8 mouse cellular contexts compared by ENCODE assay signal in genomic region chr3:89961436-89961835, GRCm38 (mm10). TPM values are rescaled to one million over a fixed set of nuclear protein-coding genes. Genes with fewer than 3 reads are reported as not detected.
DNase-seq lines count a peak whose midpoint lies in the region; ATAC-seq lines count a peak whose summit lies in the region.

No protein-coding gene starts in this region.

- H3K9ac ChIP-seq in lung, embryonic 15.5 days = peak overlapping the region; percentile 91; the same call in 1 of the 2 replicates
- H3K9ac ChIP-seq in embryonic facial prominence, embryonic 15.5 days = 0 out of 2 replicates have a peak overlapping the region, but pooled peaks have one; percentile 89
- peak overlapping the region; percentile 89; the same call in 1 of the 2 replicates for H3K9ac ChIP-seq in intestine, embryonic 16.5 days (ENCODE audit: low read depth, low read length)
- H3K9ac ChIP-seq in neural tube, embryonic 15.5 days (replicated peaks) = peak overlapping the region; percentile 93; the same call in 1 of the 2 replicates

- no peak for DNase-seq in lung, postnatal 14 days
- DNase-seq in left cerebral cortex, postnatal 25 days (ENCODE audit: low spot score in 2 of 2) = no peak
- DNase-seq in urinary bladder, adult 18-20 months (ENCODE audit: low spot score in 2 of 2) = no peak
- no peak for DNase-seq in spleen, postnatal 14 days (ENCODE audit: low spot score in 2 of 2)

- no peaks in the 10 kb centered on the region for H3K9me3 ChIP-seq in lung, embryonic 15.5 days
- H3K9me3 ChIP-seq in embryonic facial prominence, embryonic 15.5 days (replicated peaks) = no peaks in the 10 kb centered on the region
- H3K9me3 ChIP-seq in intestine, embryonic 16.5 days (ENCODE audit: control insufficient read depth, low read length) = no peaks in the 10 kb centered on the region
- no peaks in the 10 kb centered on the region for H3K9me3 ChIP-seq in neural tube, embryonic 15.5 days (replicated peaks)

- H3K4me1 ChIP-seq in lung, embryonic 15.5 days = peaks cover 38% of the 10 kb centered on the region
- peaks cover 49% of the 10 kb centered on the region for H3K4me1 ChIP-seq in embryonic facial prominence, embryonic 15.5 days
- peaks cover 25% of the 10 kb centered on the region for H3K4me1 ChIP-seq in intestine, embryonic 16.5 days (ENCODE audit: control insufficient read depth, insufficient read depth, low read length)
- H3K4me1 ChIP-seq in neural tube, embryonic 15.5 days = peaks cover 66% of the 10 kb centered on the region

- H3K4me3 ChIP-seq in lung, embryonic 15.5 days = peak overlapping the region; percentile 95
- H3K4me3 ChIP-seq in embryonic facial prominence, embryonic 15.5 days (replicated peaks) = peak overlapping the region; percentile 96
- peak overlapping the region; percentile 79 for H3K4me3 ChIP-seq in intestine, embryonic 16.5 days (ENCODE audit: low read length)
- peak overlapping the region; percentile 88 for H3K4me3 ChIP-seq in neural tube, embryonic 15.5 days (replicated peaks)

- no peaks in the 10 kb centered on the region for H3K27me3 ChIP-seq in lung, embryonic 15.5 days
- H3K27me3 ChIP-seq in embryonic facial prominence, embryonic 15.5 days = no peaks in the 10 kb centered on the region
- H3K27me3 ChIP-seq in intestine, embryonic 16.5 days (replicated peaks; ENCODE audit: control insufficient read depth, insufficient read depth, low read length) = no peaks in the 10 kb centered on the region
- H3K27me3 ChIP-seq in neural tube, embryonic 15.5 days (replicated peaks) = no peaks in the 10 kb centered on the region

- no peak for ATAC-seq in lung, embryonic 15.5 days (ENCODE audit: borderline replicate concordance, extremely low read depth, low FRiP score, low TSS enrichment)
- no peak for ATAC-seq in embryonic facial prominence, embryonic 15.5 days (ENCODE audit: insufficient number of reproducible peaks, low FRiP score, low TSS enrichment, low read depth)
- ATAC-seq in intestine, embryonic 16.5 days = no peak
- no peak for ATAC-seq in neural tube, embryonic 15.5 days (ENCODE audit: low FRiP score)

- peaks cover 26% of the 10 kb centered on the region for H3K36me3 ChIP-seq in lung, embryonic 15.5 days
- peaks cover 33% of the 10 kb centered on the region for H3K36me3 ChIP-seq in embryonic facial prominence, embryonic 15.5 days
- no peaks in the 10 kb centered on the region for H3K36me3 ChIP-seq in intestine, embryonic 16.5 days (ENCODE audit: control insufficient read depth, insufficient read depth, low read length)
- peaks cover 22% of the 10 kb centered on the region for H3K36me3 ChIP-seq in neural tube, embryonic 15.5 days

- H3K27ac ChIP-seq in lung, embryonic 15.5 days = peak overlapping the region; percentile 98
- peak overlapping the region; percentile 98 for H3K27ac ChIP-seq in embryonic facial prominence, embryonic 15.5 days (replicated peaks)
- H3K27ac ChIP-seq in intestine, embryonic 16.5 days (ENCODE audit: low read length) = peak overlapping the region; percentile 95; the same call in 1 of the 2 replicates
- no peak overlapping the region; the same call in 1 of the 2 replicates for H3K27ac ChIP-seq in neural tube, embryonic 15.5 days (replicated peaks)

- WGBS in lung, embryonic 15.5 days = 35% methylated on average over 4 of the region's 4 CpGs
- WGBS in embryonic facial prominence, embryonic 15.5 days = 38% methylated on average over 4 of the region's 4 CpGs
- 54% methylated on average over 4 of the region's 4 CpGs for WGBS in intestine, embryonic 16.5 days
- 60% methylated on average over 4 of the region's 4 CpGs for WGBS in neural tube, embryonic 15.5 days

- intact Hi-C loops in left cerebral cortex, postnatal 25 days (cut with DNase I) = loop anchor here (2.0 to 5.0 kb wide), 2 partner anchors 91 to 639 kb away; partner anchors contain the start of genes Efna3 and Ubap2l

- H3K4me2 ChIP-seq in lung, embryonic 15.5 days = peak overlapping the region; percentile 95
- peak overlapping the region; percentile 94 for H3K4me2 ChIP-seq in embryonic facial prominence, embryonic 15.5 days (replicated peaks)
- peak overlapping the region; percentile 99 for H3K4me2 ChIP-seq in intestine, embryonic 16.5 days (ENCODE audit: low read depth, low read length)
- peak overlapping the region; percentile 97 for H3K4me2 ChIP-seq in neural tube, embryonic 15.5 days

RNA-seq across cellular contexts. Expression of gene Atp8b2, which starts 1.9 kb away (rescaled TPM):
- polyA plus RNA-seq in lung, embryonic 15.5 days (2015; fragmentation: Nextera tagmentation; extraction: Ambion mirVana) = 14.7 and 14.8 TPM in 2 replicates
- polyA plus RNA-seq in embryonic facial prominence, embryonic 15.5 days (2015; fragmentation: Nextera tagmentation; extraction: Ambion mirVana) = 19.0 and 19.3 TPM in 2 replicates
- polyA plus RNA-seq in intestine, embryonic 16.5 days (2015; fragmentation: Nextera tagmentation; extraction: Ambion mirVana) = 6.2 and 6.9 TPM in 2 replicates
- polyA plus RNA-seq in neural tube, embryonic 15.5 days (2015; fragmentation: Nextera tagmentation; extraction: Ambion mirVana) = 11.9 and 12.9 TPM in 2 replicates
- total RNA-seq in left cerebral cortex, postnatal 25 days (2021) = 100 to 1,000 TPM in 1 of 2 experiments, 10 to 100 TPM in 1; 93.5 to 110 TPM

RNA-seq across cellular contexts. Expression of gene Hax1, which starts 37.1 kb away (rescaled TPM):
- 164 TPM in 2 replicates for polyA plus RNA-seq in lung, embryonic 15.5 days (2015; fragmentation: Nextera tagmentation; extraction: Ambion mirVana)
- polyA plus RNA-seq in embryonic facial prominence, embryonic 15.5 days (2015; fragmentation: Nextera tagmentation; extraction: Ambion mirVana) = 145 and 152 TPM in 2 replicates
- 124 and 135 TPM in 2 replicates for polyA plus RNA-seq in intestine, embryonic 16.5 days (2015; fragmentation: Nextera tagmentation; extraction: Ambion mirVana)
- polyA plus RNA-seq in neural tube, embryonic 15.5 days (2015; fragmentation: Nextera tagmentation; extraction: Ambion mirVana) = 105 and 114 TPM in 2 replicates
- 100 to 1,000 TPM in 1 of 2 experiments, 10 to 100 TPM in 1; 99.7 to 104 TPM for total RNA-seq in left cerebral cortex, postnatal 25 days (2021)

RNA-seq across cellular contexts. Expression of gene Il6ra, which starts 48.4 kb away (rescaled TPM):
- polyA plus RNA-seq in lung, embryonic 15.5 days (2015; fragmentation: Nextera tagmentation; extraction: Ambion mirVana) = 3.6 TPM in 2 replicates
- polyA plus RNA-seq in embryonic facial prominence, embryonic 15.5 days (2015; fragmentation: Nextera tagmentation; extraction: Ambion mirVana) = 3.4 and 3.6 TPM in 2 replicates
- polyA plus RNA-seq in intestine, embryonic 16.5 days (2015; fragmentation: Nextera tagmentation; extraction: Ambion mirVana) = 3.0 and 3.4 TPM in 2 replicates
- polyA plus RNA-seq in neural tube, embryonic 15.5 days (2015; fragmentation: Nextera tagmentation; extraction: Ambion mirVana) = 1.2 and 1.5 TPM in 2 replicates
- total RNA-seq in left cerebral cortex, postnatal 25 days (2021) = 1 to 10 TPM; 4.7 to 5.0 TPM
